Mouse (Mus musculus): ENCODE data around the gene Zmat1.
"Not testable (repeated sequence)": the region's sequence is repeated elsewhere in the genome, so short reads cannot be mapped to it uniquely, and the experiment has no call there.

Gene Zmat1

GRCm38 (mm10) chrX:135008720-135009470 lies at the start of gene Zmat1:
Gene Zmat1, minus strand, starts transcription at chrX:135009209.
- in situ Hi-C loops (cut with MboI, MseI), result no loop called here

- in situ Hi-C loops (cut with MboI, MseI), result not testable (repeated sequence)
These were observed 44.9 kb upstream of the Zmat1 start for GRCm38 (mm10) chrX:135053939-135054338.

- in situ Hi-C loops (cut with MboI, MseI), result no loop called here
These were observed 27.0 kb upstream of the Zmat1 start for GRCm38 (mm10) chrX:135035962-135036375.

- in situ Hi-C loops (cut with MboI, MseI), result no loop called here
These were observed 16.1 kb upstream of the Zmat1 start for GRCm38 (mm10) chrX:135025135-135025534.

- in situ Hi-C loops (cut with MboI, MseI), result no loop called here
These were observed 2.4 kb upstream of the Zmat1 start for GRCm38 (mm10) chrX:135011381-135011780.

GRCm38 (mm10) chrX:135009471-135009815 lies 434 bp upstream of the Zmat1 start:
- in situ Hi-C loops (cut with MboI, MseI), result no loop called here

- in situ Hi-C loops (cut with MboI, MseI), result no loop called here
These were observed 988 bp downstream of the Zmat1 start for GRCm38 (mm10) chrX:135008021-135008420.

GRCm38 (mm10) chrX:134964546-134964945 lies 44.5 kb downstream of the Zmat1 start, which contains the start of gene Nxf2:
Gene Nxf2, minus strand, starts transcription at chrX:134964754.
- in situ Hi-C loops (cut with MboI, MseI), result no loop called here

- in situ Hi-C loops (cut with MboI, MseI), result no loop called here
These were observed 45.5 kb downstream of the Zmat1 start for GRCm38 (mm10) chrX:134963305-134964094.

- in situ Hi-C loops (cut with MboI, MseI), result no loop called here
These were observed 78.6 kb downstream of the Zmat1 start for GRCm38 (mm10) chrX:134930361-134930760.

GRCm38 (mm10) chrX:134929927-134930326 lies 79.1 kb downstream of the Zmat1 start:
- in situ Hi-C loops (cut with MboI, MseI), result loop anchor here (5.0 kb wide), 1 partner anchor 203 kb away; no protein-coding TSS in a partner anchor

GRCm38 (mm10) chrX:134925058-134925457 lies 84.0 kb downstream of the Zmat1 start:
- in situ Hi-C loops (cut with MboI, MseI), result loop anchor here (5.0 kb wide), 1 partner anchor 198 kb away; no protein-coding TSS in a partner anchor

- in situ Hi-C loops (cut with MboI, MseI), result no loop called here
These were observed 85.2 kb downstream of the Zmat1 start for GRCm38 (mm10) chrX:134923675-134924424.

All from T-helper 2 cell (primary cell).